Mouse (Mus musculus) mature B cell (primary cell): ENCODE results near the gene Micu2.

Experiments
- in situ Hi-C: fragments of 300-500 bp; cut with MboI; formaldehyde crosslinking; loops from 2 replicates; pipeline ENCODE4 v1.14.3; 2019

Gene Micu2

GRCm38 (mm10) chr14:57998526-57999401 lies at the start of gene Micu2:
TSS of gene Micu2 (minus strand) at chr14:57999262.
- in situ Hi-C loops, result no loop called here

- in situ Hi-C loops, result no loop called here
Measured at GRCm38 (mm10) chr14:58046639-58047284, 47.7 kb upstream of the Micu2 start.

GRCm38 (mm10) chr14:58036174-58036573 lies 37.1 kb upstream of the Micu2 start:
- in situ Hi-C loops, result no loop called here

GRCm38 (mm10) chr14:58034567-58034966 lies 35.5 kb upstream of the Micu2 start:
- in situ Hi-C loops, result no loop called here

- in situ Hi-C loops, result no loop called here
Measured at GRCm38 (mm10) chr14:58018869-58019268, 19.8 kb upstream of the Micu2 start.

GRCm38 (mm10) chr14:58003852-58004251 lies 4.8 kb upstream of the Micu2 start:
- in situ Hi-C loops, result no loop called here

GRCm38 (mm10) chr14:58002161-58002560 lies 3.1 kb upstream of the Micu2 start:
- in situ Hi-C loops, result no loop called here

GRCm38 (mm10) chr14:57999402-57999734 lies 306 bp upstream of the Micu2 start:
- in situ Hi-C loops, result no loop called here

GRCm38 (mm10) chr14:57997431-57997830 lies 1.6 kb downstream of the Micu2 start:
- in situ Hi-C loops, result no loop called here

GRCm38 (mm10) chr14:57996210-57996609 lies 2.9 kb downstream of the Micu2 start:
- in situ Hi-C loops, result no loop called here

GRCm38 (mm10) chr14:57991761-57992160 lies 7.3 kb downstream of the Micu2 start:
- in situ Hi-C loops, result no loop called here

GRCm38 (mm10) chr14:57989162-57989561 lies 9.9 kb downstream of the Micu2 start:
- in situ Hi-C loops, result no loop called here

- in situ Hi-C loops, result no loop called here
Measured at GRCm38 (mm10) chr14:57985780-57986179, 13.3 kb downstream of the Micu2 start.

GRCm38 (mm10) chr14:57982450-57982849 lies 16.6 kb downstream of the Micu2 start:
- in situ Hi-C loops, result no loop called here

- in situ Hi-C loops, result no loop called here
Measured at GRCm38 (mm10) chr14:57981720-57982418, 17.2 kb downstream of the Micu2 start.

GRCm38 (mm10) chr14:57980776-57981175 lies 18.3 kb downstream of the Micu2 start:
- in situ Hi-C loops, result no loop called here

GRCm38 (mm10) chr14:57980179-57980578 lies 18.9 kb downstream of the Micu2 start:
- in situ Hi-C loops, result no loop called here

GRCm38 (mm10) chr14:57978144-57978543 lies 20.9 kb downstream of the Micu2 start:
- in situ Hi-C loops, result no loop called here

- in situ Hi-C loops, result no loop called here
Measured at GRCm38 (mm10) chr14:57975656-57976055, 23.4 kb downstream of the Micu2 start.

GRCm38 (mm10) chr14:57971986-57972525 lies 27.0 kb downstream of the Micu2 start:
- in situ Hi-C loops, result no loop called here

GRCm38 (mm10) chr14:57968873-57969272 lies 30.2 kb downstream of the Micu2 start:
- in situ Hi-C loops, result no loop called here

- in situ Hi-C loops, result no loop called here
Measured at GRCm38 (mm10) chr14:57967080-57967797, 31.8 kb downstream of the Micu2 start.
